Mouse (Mus musculus) heart, adult 2 months (tissue): ENCODE results near the gene 1110032A03Rik.

Experiments used
- CTCF ChIP-seq: fragments of 200-600 bp; IDR thresholded peaks from 2 replicates; pipeline ENCODE4 v1.8.1; 2022; ENCODE audit warnings: antibody characterized with exemption, mild to moderate bottlenecking, moderate library complexity
- EP300 ChIP-seq: fragments of 200-500 bp; IDR thresholded peaks from 2 replicates; pipeline ENCODE4 v1.6.1; 2011; ENCODE audit warnings: low read depth, low read length, control low read depth; ENCODE audit not compliant: insufficient read depth
- POLR2A ChIP-seq: fragments of 200-500 bp; IDR thresholded peaks from 2 replicates; pipeline ENCODE4 v1.6.1; 2011; ENCODE audit warnings: mild to moderate bottlenecking, low read depth, low read length, control low read depth; ENCODE audit not compliant: insufficient read depth

- TF ChIP-seq CTCF (no peak), EP300 (no peak), POLR2A (no peak)
Measured at GRCm38 (mm10) chr9:50821651-50822050, 46.3 kb upstream of the 1110032A03Rik start.
